Mouse (Mus musculus) gastrocnemius, postnatal 10 days (tissue): ENCODE measurements around the gene Mta3. TPM values are rescaled to one million over a fixed set of nuclear protein-coding genes. Genes with fewer than 3 reads are reported as not detected.
A peak's percentile ranks its signal among the peaks of the same experiment; 100 is the strongest.
"Not testable (repeated sequence)": the region's sequence is repeated elsewhere in the genome, so short reads cannot be mapped to it uniquely, and the experiment has no call there.

Experiments used
- DNase-seq: peaks from one replicate; pipeline ENCODE4 v3.0.0; 2021; ENCODE audit warnings: mixed read lengths
- total RNA-seq, 2 experiments: library from RNA; stranded (reverse); gene quantifications; 2 replicates each; pipeline ENCODE4 v1.2.3; 2021

The Mta3 gene
- total RNA-seq, 2 experiments from 2014 or later, result 13.5 to 17.0 TPM

DNA sequence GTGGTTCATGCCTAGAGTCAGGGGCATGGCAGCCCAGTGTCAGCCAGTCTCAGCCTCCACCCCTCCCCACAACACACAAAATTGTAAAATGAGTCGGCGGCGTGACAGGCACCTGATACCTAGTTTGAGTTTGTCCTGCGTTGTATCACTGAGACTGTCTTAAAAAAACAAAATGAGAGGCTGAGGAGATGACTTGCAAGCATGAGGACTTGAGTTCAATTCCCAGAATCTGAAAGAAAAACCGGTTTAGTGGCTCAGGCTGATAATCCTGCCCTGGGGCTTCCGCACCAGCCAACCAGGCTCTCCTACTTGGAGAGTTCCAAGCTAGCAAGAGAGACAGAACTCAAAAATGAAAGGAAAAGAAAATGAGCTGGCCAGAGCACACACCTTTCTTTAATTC, 2.9 kb downstream of the Mta3 start:
- no peak for DNase-seq

DNA sequence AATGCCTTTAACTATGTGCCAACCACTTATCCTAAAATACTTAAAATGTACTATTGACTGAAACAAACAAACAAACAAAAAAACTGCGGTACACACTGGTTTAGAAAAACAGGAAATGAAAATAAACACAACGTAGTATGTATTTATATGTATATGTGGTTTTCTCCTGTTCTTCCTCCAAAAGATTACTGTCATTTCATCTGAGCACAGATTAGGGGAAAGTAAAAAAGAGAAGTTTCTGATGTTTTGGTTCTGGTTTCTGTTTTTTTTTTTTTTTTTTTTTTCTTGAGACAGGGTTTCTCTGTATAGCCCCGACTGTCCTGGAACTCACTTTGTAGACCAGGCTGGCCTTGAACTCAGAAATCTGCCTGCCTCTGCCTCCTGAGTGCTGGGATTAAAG, 3.6 kb downstream of the Mta3 start:
- DNase-seq, result not testable (repeated sequence)

GRCm38 (mm10) chr17:83710639-83711038, 4.7 kb downstream of the Mta3 start:
- no peak for DNase-seq

GRCm38 (mm10) chr17:83712341-83712740, 6.4 kb downstream of the Mta3 start:
- no peak for DNase-seq

DNA sequence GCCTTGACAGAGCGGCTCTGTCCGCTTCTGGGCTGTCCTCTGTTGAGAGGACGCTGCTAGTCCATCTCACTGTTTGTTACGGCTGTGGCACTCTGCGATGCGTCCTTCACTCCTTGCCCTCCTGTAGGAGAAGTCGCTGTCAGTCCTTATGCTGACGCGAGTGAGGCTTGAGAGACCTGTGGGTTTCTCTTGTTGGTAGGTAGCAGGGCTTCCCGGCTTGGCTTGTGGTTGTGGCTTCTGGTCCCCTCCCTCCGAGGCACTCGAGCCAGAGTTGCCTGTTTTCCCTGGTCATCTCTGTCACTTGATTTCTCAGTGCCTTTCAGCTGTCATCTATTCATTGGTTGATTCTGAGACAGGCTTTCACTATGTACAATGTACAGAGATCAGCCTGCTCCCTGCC, 14.5 kb downstream of the Mta3 start:
- no peak for DNase-seq

DNA sequence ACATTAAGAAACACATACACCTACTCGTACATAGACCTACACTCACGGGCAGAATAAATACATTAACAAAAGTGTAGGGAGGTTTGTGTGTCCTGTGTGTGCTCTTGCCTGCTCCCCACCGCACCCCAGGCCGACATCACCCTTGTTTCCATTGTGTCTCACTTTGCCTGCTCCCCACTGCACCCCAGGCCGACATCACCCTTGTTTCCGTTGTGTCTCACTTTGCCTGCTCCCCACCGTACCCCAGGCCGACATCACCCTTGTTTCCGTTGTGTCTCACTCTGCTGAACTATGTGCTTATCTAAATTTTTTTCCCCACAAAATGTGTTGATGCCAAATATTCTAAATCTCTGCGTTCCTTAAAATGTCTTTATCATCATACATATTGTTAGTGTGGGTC, 15.2 kb downstream of the Mta3 start:
- DNase-seq, result no peak

GRCm38 (mm10) chr17:83723064-83723463, 17.1 kb downstream of the Mta3 start:
- no peak for DNase-seq

GRCm38 (mm10) chr17:83726496-83726895, 20.5 kb downstream of the Mta3 start:
- no peak for DNase-seq

DNA sequence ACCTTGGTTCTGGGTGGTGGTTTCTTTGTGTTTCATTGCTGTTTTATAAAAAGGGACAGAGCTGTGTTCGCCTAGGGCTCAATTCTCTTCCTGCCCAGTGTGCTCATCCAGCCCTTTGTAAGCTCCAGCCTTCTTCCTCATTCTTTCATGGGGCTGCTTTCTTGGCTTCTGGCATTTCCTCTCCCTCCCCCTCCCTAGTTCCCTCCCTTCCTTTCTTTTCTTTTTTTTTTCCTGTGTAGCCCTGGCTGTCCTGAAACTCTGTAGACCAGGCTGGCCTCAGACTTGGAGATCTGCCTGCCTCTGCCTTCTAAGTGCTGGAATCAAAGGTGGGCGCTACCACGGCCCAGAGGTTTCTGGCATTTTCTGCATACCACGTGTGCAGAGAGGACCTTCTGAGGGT, 21.7 kb downstream of the Mta3 start:
- no peak for DNase-seq

- no peak for DNase-seq
Observed at GRCm38 (mm10) chr17:83729029-83729428, 23.1 kb downstream of the Mta3 start.

DNA sequence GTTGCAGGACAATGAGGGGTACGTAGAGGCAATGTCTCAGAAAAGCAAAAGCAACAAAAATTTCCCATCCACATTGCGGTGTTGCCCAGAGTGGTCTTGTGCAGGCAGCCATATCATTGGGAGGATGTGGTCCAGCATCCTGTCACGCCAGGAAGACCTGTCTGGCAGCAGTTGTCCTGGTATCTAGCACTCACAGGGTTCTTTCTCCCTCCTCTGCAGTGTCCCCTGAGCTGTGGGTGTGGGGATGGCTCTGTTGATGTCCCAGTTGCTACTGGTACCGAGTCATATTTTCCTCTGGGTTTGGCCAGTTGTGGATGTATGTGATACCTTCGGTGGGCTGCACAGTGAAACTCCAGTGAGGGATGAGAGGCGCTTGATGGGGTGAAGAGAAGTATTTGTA, 24.2 kb downstream of the Mta3 start:
- DNase-seq, result no peak

GRCm38 (mm10) chr17:83732166-83732629, 26.2 kb downstream of the Mta3 start:
- no peak for DNase-seq

- peak; percentile 58 for DNase-seq
Observed at GRCm38 (mm10) chr17:83732801-83733200, 26.8 kb downstream of the Mta3 start.

GRCm38 (mm10) chr17:83736701-83737100, 30.7 kb downstream of the Mta3 start:
- DNase-seq, result no peak

DNA sequence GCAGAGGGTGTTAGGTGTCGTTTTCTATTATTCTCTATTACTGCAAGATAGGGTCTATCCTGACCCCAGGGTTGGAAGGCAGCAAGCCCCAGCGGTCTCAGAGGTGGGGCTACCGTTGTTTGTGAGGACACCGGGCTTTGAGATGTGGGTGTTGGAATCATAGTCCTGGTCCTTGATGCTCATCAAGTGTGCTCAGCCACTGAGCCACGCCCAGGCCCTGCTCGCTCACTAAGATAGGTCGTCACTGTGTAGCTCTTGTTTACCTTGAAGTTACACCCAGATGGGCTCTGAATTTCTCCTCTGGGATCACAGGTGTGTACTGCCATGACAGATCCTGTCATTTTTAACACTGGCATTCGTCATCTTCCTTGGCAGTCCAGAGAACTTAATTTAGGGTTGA, 31.8 kb downstream of the Mta3 start:
- DNase-seq, result no peak

DNA sequence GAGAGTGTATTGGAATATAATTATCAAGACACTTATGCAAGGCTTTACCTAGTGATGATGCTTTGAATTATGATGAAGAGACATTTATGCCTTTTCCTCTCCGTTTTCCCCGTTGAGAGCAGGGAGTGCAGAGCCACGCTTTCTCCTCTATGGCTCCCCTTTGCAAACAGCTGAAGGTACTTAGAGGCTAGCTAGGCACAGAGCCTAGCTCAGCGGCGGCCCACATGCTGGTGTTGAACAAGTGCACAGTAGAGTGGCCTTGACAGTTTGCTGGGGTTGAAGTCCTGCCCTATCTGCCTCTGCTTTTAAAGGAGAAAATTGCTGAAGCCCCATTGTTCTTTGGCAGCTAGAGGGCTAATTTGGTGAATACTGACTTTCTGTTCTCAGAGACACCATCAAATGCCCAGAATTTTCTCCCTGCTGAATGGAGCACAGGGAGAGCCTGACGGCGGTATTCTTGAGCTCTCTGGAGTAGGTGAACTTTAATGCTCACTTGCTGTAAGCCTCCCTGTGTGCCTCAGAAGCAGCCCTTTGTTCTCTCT, 34.2 kb downstream of the Mta3 start:
- no peak for DNase-seq

DNA sequence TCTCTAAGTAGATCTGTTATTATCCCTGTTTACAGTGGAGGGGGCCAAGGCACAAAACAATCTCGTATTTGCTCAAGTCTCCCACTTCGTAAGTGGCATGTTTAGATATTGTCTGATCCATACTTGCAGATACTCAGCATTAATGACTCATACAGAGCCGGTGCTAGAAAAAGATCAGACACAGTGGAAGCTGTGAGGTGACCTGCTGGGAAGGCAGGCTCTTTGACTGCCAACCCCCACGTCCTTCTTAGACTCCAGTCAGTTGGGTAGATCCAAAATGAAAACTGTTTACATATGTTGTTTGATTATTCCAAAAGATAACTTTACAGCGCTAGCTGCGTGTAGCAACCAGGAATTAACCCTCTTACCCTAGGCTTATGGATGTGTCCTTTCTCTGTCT, 35.3 kb downstream of the Mta3 start:
- no peak for DNase-seq

GRCm38 (mm10) chr17:83744231-83744824, 38.4 kb downstream of the Mta3 start:
- DNase-seq, result no peak

DNA sequence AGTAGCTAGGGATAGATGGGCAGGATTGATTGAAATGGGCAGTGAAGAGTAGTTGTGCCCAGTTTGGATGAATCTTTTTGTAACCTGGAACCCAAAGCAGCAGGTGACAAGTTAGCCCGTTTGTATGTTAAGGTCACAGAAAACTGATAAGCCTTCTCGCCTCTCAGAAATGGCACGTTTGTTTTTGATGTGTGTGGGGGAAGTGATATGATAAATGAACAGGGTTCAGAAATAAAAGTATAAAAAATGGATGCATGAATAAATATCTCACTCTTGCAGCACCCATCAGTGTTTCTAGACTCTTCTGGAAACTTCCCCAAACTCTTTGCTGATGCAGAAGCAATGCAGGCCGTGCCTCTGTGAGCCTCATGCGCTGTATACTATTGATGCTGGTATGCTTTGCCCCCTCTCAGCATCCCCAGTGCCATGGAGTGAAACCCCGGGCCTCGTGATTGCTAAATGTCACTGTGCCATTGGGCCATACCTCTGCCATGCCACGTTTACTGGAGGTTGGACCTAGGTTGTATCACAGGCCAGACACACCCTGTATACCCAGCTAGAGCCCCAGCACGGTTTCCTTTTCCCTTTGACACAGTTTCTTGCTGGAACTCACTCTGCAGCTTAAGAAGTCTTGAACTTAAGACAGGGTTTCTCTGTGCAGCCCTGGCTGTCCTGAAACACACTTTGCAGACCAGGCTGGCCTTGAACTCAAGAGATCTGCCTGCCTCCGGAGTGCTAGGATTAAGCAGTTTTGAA, 41.6 kb downstream of the Mta3 start:
- no peak for DNase-seq

DNA sequence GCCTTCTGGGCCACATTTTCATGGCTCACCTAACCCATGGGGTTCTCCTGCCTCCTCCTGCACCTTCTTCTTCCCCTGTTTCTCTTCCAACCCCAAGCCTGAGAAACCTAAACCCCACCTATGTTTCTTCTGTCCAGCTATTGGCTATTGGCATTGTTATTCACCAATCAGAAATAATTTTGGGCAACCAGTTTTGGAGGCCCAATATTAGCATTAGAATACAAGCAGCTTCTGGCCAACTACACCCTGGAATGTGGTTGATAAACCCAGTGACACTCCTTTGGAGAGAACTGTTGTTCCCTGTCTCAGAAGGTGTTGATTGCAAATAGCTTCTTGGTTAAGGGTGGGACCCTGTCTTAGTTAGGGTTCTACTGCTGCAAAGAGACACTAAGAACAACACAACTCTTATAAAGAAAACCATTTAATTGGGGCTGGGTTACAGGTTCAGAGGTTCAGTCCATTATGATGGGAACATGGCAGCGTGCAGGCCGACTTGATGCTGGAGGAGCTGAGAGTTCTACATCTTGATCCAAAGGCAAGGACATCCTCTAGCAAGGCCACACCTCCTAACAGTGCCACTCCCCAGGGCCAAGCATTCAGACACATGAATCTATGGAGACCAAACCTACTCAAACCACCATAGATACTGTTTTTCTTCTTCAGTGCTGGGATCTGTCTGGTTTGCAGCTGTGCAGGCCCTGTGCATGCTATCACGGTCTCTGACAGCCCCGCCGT, 44.4 kb downstream of the Mta3 start:
- DNase-seq, result no peak

- DNase-seq, result no peak
Observed at GRCm38 (mm10) chr17:83753112-83753899, 47.3 kb downstream of the Mta3 start.

GRCm38 (mm10) chr17:83758096-83758495, 52.1 kb downstream of the Mta3 start:
- DNase-seq, result peak; percentile 35
